17 mouse cellular contexts compared by ENCODE assay signal in the genomic region with DNA sequence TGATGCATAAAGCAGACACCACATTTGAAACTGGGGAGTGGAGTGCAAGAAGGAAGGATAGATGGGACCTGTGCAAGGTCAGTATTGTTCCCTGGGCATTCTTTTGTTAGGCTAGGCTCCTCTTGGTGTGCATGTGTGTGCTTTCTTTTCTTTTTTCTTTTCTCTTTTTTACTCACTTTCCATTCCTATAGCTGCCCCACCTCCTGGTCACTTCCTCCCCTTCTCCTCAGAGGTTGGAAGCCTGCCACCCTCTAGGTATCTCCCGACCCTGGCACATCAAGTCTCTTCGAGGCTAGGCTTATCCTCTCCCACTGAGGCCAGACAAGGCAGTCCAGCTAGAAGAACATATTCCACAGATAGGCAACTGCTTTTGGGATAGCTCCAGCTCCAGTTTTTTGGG.
"Had no signal": no experiment of that assay in that cellular context is flagged by ENCODE, and none has a peak within 500 bp of the region (broad histone marks: within the 10 kb centered on the region; RNA-seq: fewer than 3 reads in every experiment).

No protein-coding gene starts in this region.

- H3K27me3 ChIP-seq: limb, embryonic 12.5 days; limb, embryonic 15.5 days; megakaryocyte, embryonic 14.5 days; midbrain, embryonic 13.5 days had no signal

- H3K4me2 ChIP-seq: limb, embryonic 12.5 days; limb, embryonic 15.5 days; liver, embryonic 11.5 days; lung, embryonic 14.5 days; midbrain, embryonic 13.5 days had no signal

- H3K9ac ChIP-seq: limb, embryonic 12.5 days; limb, embryonic 15.5 days; liver, embryonic 14.5 days; liver, postnatal 0 days; lung, embryonic 14.5 days; midbrain, embryonic 13.5 days had no signal

- H3K27ac ChIP-seq: limb, embryonic 12.5 days; limb, embryonic 15.5 days; liver, embryonic 14.5 days; midbrain, embryonic 10.5 days; midbrain, embryonic 13.5 days had no signal

- DNase-seq: kidney, postnatal 14 days; kidney, postnatal 4 days; left cerebral cortex, postnatal 4 days; liver, postnatal 0 days; lung, embryonic 14.5 days; thymus, adult 18-20 months; thymus, postnatal 14 days; thymus, postnatal 4 days had no signal

- H3K4me1 ChIP-seq: limb, embryonic 12.5 days; limb, embryonic 15.5 days; midbrain, embryonic 10.5 days; midbrain, embryonic 13.5 days had no signal

- H3K36me3 ChIP-seq: limb, embryonic 12.5 days; limb, embryonic 15.5 days; midbrain, embryonic 10.5 days; midbrain, embryonic 13.5 days had no signal

- H3K4me3 ChIP-seq: limb, embryonic 12.5 days; limb, embryonic 15.5 days; megakaryocyte, embryonic 14.5 days; midbrain, embryonic 10.5 days; midbrain, embryonic 13.5 days had no signal

- H3K9me3 ChIP-seq: limb, embryonic 12.5 days; limb, embryonic 15.5 days; megakaryocyte, embryonic 14.5 days; midbrain, embryonic 10.5 days; midbrain, embryonic 13.5 days had no signal

- ATAC-seq: liver, postnatal 0 days; lung, postnatal 0 days; midbrain, embryonic 13.5 days; midbrain, embryonic 16.5 days had no signal
